Mouse (Mus musculus): Measurements from ENCODE around the gene Rhbdd1.

The Rhbdd1 gene

DNA sequence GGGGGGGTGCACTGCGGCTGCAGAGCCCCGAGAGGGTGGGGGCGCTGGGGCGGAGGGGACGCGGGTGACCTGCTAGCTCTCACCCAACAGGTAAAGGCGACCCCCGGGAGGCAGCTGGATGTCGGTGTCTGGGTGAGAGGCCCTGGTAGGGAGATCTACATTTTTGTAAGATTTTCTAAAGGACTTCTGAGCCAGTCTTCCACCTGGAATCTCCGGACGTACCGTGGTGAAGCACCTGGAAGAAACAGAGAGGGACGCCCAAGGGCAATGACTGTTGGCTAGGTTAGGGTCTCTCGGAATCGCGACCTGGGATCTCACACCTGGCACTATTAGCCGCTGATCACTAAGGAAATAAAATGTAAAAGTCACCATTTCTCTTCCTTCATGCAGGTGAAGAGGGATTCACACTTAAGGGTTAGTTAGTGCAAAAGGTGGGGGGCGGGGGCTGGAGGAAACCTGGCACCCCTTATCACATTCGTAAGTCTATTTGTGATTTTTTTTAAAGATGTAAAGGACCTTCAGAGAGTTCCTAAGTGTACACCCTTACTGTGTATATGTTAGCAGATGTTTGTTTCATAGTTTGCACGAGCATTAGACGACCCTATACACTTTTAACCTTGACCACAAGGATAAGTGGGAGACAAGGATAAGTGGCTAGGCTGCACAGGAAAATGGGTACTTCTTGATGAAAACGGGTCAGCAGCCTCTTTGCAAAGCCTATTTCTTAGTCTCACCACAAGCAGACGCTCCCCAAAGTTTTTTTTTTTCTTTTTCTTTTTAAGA, 24.1 kb upstream of the Rhbdd1 start:
- no peak for DNase-seq (ENCODE audit: low spot score in 2 of 2)

DNA sequence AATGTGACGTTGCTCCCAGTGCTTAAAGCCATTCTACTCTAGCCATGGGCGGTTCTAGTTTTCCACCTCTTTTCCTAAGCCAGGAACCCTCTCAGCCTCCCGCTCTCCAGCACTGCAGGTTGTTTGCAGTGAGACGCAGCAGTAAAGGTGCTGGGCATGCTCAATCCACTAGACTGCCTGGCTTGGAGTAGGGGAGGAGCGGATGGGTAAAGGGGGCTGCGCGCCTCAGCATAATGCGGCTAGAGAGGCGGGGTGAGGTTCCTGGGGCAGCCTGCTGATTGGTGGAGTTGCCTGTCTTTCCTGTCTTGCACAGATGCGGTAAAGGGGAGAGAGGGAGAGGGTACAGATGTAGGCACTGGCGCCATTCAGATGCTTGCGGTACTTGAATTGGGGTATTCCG, 23.5 kb upstream of the Rhbdd1 start:
- DNase-seq (ENCODE audit: low spot score in 2 of 2) = no peak

DNA sequence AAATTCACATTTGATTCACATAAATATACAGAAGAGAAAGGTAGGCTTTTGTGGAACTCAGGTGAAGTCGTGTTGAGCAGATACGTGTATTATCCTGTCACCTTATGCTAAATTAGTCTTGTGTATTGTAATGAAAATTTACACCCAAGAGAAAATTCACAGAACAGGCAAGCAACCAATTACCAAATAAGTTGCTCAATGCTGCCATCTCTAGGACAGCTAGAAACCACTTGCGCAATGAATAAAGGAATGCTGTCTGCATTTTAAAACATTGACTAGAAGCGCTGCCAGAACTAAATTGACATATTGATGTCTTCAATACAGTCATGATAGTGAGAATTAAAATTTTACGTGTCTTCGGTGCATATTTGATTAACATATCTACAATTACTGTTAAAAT, 22.1 kb upstream of the Rhbdd1 start:
- DNase-seq (ENCODE audit: low spot score in 2 of 2) = no peak

DNA sequence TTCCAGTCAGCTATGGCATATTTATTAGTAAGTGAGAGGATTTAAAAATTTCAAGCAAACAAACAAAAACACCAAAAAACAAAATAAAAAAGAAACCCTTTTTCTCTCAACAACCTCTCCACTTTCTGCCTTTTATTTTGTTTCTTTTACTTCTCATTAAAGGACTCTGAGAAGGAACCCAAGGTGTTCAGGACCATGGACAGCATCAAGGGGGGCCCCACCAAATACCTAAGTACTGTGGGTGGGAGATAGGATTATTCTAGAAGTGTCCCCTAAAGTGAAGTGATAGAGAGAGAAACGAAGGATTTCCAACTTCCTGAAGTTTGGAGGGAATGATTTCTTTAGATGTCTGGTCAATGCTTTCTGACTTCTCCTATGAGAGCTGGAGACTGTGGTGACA, 17.7 kb upstream of the Rhbdd1 start:
- DNase-seq (ENCODE audit: low spot score in 2 of 2) = no peak

DNA sequence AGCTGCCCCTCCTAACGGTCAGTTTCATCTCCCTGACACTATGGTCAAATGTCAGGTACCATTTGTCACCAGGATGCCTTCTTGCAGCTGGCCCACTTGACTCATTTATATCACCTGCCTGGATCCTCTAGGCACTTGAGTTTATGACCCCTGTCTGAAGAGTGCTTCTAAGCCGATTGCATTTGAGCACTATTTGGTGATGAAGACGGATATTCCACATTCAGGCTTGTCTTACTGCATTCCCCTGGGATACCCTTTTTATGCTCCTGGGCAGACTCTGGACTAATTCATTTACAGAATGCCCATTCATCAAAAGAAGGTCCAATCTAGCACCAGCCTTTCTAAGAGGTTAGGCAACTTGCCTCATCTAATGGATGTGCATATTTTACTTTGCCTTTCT, 11.8 kb upstream of the Rhbdd1 start:
- DNase-seq (ENCODE audit: low spot score in 2 of 2) = no peak

DNA sequence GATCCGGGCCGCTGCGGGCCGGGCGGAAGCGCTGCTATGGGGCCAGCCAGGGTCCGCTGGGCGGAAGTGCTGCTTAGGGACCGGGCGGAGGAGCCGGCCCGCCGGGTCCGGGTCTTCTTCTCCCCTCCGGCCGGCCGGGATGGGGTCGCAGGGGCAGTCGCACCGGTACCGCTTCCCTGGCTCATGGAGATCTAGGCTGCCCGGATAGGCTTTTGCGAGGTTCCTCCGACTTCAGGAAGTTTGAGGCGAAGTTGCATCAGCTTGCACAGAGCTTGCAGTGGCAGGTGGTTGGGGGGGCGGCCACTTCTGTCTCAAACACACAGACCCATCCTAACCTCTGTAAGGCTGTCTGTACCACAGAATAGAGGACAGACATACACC, 484 bp downstream of the Rhbdd1 start:
- DNase-seq (ENCODE audit: low spot score in 2 of 2) = no peak

DNA sequence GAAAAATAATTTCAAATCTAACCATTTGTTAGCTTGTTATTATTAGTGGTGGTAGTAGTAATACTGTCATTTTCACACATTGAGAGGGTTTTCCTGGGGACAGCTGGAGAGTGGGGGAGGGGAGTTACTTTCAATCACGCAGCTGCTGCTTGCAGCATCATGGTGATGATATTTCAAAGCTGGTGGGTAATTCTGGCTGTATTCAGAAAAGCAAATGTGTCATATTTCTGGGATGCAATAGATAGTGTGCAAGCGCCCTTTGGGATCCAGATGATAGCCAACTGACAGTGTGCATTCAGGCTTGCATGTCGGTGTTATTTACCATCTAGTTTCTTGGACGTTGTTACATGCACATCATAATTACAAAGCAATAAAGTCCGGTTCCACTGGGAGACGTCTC, 4.2 kb downstream of the Rhbdd1 start:
- no peak for DNase-seq (ENCODE audit: low spot score in 2 of 2)

DNA sequence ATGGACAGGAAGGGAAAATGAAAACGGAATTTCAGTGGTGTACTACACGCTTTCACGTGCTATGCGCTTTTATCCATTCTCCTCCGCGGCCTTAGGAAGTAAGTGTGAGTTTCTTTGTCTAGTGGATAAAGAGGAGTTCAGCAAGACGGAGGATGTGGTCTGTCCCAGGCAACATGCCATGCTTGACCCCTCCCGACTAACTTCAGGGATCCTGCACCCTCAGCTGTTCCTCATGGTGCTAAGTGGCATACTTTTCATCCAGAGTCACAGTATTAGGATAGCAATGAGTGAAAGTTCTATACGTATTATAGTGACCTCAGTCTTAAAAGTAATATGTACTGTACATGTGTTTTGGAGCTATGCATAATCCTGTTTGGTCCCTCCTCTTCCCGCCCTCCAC, 4.6 kb downstream of the Rhbdd1 start:
- no peak for DNase-seq (ENCODE audit: low spot score in 2 of 2)

DNA sequence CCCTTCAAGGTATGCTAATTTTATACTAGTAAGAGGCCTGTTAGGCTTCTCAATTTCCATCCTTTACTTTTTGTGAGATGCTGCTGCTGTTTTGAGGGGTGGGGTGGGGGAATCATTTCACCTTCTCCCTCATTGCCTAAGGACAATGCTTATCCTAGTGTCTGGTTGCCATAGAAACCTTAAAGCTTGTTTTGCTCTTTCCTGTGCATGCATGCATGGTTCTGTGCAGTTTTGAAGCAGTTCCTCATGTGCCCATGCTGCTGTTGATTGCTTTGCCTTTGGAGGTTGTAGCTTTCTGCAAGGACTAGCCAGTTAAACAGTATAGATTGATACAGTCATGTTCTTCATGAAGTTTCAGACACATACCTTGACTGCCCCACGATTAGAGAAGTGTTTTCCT, 5.2 kb downstream of the Rhbdd1 start:
- DNase-seq (ENCODE audit: low spot score in 2 of 2) = no peak

DNA sequence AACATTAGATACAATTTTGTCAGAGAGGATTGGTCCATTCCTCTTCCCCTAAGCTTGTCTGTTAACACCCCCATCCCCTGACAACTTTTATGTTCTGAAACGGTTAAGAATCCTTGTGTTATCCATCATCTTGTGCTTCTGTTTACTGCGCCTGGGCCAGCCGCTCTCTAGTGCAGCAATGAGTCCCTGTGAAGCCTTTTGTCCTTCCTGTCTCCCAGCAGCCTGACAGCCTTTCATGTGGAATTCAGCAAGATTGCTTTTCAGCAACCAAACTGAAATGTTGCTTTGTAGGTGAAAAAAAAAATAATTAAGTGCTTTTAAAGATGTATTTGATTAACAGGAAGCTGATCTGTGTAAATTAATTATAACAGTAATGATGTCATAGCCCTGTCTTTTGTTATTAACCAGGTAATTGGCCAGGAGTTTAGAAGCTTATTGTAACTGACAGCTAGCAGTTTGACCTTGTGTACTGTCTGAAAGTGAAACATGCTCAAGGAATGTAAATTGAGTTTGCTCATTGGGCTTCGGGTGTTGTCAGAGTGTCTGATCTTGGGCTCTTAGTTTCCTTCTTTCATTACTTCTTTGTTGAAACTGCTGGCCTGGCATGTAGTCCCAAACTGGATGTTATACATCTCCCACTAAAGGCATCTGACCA, 8.0 kb downstream of the Rhbdd1 start:
- no peak for DNase-seq (ENCODE audit: low spot score in 2 of 2)

DNA sequence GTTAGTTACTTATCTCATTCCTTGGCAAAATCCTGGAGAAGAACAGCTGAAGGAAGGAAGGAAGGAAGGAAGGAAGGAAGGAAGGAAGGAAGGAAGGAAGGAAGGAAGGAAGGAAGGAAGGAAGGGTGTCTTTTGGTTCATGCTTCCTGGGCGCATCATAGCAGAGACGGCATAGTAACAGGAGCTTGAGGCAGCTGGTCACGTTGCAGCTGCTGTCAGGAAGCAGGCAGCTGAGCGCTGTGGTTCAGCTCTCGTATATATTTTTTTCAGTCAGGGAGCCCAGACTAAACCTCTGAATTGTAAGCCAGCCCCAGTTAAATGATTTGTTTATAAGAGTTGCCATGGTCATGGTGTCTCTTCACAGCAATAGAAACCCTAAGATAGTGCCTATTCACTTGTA, 9.9 kb downstream of the Rhbdd1 start:
- DNase-seq (ENCODE audit: low spot score in 2 of 2) = no peak

DNA sequence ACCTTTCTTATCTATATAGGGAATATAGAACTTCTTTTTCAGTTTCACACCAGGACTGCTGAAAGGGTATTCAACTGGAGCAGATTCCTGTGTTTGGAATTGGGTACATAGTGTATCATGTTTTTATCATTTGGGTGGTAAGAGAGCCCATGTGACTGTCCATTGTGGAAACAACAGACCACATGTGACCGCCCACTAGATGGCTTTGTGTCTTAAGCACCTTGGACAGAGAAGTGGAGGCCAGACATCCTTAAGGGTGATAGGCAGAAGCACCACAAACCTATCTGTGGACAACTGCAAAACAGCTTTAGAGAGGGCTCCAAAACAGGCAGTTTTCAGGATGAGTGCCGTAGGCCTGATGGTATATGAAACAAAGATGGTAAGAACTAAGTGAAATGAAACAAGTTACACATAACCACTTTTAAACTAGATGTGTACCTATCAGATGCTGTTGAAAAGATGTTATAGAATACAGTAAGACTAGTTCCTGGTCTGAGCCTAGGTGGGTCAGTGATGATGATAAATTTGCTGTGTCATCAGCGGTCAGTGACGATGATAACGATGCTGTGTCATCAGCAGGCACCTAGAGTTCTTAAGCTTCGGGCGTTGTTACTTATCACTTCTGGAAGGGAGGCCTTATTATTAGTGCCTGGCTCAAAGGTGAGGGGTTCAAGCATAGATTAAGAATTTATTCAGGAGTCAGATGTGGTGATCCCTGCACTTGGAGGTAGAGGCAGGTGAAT, 12.0 kb downstream of the Rhbdd1 start:
- no peak for DNase-seq (ENCODE audit: low spot score in 2 of 2)

DNA sequence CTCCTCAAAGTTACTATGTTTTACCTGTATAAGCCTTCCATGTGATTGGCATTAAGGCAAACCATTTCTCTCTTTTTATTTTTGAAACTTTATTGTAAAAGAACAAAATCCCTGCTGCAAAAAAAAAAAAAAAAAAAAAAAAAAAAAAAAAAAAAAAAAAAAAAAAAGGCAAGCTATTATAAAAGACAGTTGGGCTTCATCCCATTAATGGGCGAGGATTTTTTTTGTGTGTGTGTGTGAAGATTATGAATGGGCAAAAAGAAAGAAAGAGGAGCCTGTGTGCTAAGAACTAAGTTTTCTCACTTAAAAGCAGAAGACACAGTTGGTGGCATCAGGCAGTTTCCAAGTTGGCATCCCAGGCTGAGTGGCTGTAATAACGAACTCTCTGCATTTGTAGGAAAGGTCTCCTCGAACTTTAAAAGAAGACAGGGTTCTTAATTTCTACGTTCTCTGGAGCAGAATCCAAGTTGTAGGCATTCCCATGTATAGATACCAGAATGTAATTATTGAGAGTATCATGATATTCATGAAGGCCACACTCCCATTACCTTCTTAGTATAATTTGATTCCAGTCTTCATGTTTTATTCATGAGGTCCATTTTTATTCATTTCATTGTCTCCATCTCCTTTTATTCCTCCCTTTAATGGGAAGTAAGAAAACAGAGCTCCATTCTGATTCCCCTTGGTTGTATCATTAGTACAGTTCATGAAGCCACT, 13.1 kb downstream of the Rhbdd1 start:
- DNase-seq (ENCODE audit: low spot score in 2 of 2) = no peak

DNA sequence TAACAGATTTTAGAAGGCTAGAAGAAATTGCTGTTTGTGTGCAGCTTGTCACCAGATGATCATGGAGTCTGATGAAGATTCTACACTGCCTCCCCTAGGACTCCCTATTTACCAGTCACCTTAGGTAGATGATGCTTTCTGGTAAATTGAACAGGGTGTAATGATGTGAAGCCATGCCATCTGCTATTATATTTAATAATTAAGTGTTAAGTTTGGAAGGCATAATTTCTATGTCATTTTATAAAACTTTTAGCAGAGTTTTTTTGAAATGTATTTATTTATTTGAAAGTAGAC, 13.6 kb downstream of the Rhbdd1 start:
- DNase-seq (ENCODE audit: low spot score in 2 of 2) = no peak

DNA sequence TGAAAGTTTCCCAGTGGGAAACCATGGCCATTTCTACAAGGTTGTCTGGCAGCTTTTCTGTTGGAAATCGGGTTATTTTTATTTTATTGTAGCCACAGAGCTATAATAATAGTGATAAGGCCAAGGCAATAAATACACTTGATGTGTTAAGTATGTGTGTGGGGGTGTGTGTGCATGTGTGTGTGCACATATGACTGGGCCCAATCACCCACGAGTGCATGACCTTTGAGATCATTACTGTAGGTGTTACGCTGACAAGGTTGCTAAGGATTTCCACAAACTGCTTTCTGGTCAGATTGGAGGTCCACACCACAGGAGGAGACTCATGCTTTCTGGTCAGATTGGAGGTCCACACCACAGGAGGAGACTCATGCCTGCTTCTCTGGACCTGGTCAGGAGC, 18.3 kb downstream of the Rhbdd1 start:
- no peak for DNase-seq (ENCODE audit: low spot score in 2 of 2)

DNA sequence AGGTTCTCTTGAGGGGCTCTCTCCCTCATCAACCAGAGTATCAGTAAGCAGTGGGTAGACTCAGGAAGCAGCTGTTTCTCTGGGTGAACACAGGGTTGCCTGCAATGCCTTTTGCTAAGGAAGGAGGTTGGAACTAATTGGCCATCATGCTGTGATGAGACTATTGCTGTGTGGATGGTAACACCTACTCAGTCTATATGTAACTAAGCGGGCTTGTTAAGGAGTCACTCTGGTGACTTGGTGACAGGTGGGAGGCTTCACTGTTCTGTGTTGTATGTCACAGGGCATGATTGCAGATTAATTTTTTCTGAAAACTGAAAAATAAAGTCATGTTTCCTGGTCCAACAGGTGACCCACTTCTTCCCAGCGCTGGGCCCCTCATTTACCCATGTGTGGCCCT, 36.8 kb downstream of the Rhbdd1 start:
- no peak for DNase-seq (ENCODE audit: low spot score in 2 of 2)

DNA sequence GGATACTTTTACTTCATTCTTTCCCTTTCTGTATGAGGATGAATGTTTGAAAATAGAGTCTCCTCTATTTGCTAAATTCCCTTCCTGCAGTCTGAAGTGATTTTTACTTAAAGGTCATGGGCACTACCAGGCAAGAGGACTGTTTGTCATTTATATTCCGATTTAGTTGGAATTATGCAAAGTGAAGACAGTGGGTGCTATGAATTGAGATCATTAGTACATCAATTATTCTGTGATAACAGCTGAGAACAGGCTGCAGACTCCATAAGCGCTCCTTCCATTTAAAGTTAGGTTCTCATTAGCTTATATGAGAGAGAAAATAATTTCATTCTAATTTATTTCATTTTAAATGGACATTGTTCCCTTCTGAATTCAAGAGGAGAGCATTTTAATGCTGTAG, 37.5 kb downstream of the Rhbdd1 start:
- no peak for DNase-seq (ENCODE audit: low spot score in 2 of 2)

DNA sequence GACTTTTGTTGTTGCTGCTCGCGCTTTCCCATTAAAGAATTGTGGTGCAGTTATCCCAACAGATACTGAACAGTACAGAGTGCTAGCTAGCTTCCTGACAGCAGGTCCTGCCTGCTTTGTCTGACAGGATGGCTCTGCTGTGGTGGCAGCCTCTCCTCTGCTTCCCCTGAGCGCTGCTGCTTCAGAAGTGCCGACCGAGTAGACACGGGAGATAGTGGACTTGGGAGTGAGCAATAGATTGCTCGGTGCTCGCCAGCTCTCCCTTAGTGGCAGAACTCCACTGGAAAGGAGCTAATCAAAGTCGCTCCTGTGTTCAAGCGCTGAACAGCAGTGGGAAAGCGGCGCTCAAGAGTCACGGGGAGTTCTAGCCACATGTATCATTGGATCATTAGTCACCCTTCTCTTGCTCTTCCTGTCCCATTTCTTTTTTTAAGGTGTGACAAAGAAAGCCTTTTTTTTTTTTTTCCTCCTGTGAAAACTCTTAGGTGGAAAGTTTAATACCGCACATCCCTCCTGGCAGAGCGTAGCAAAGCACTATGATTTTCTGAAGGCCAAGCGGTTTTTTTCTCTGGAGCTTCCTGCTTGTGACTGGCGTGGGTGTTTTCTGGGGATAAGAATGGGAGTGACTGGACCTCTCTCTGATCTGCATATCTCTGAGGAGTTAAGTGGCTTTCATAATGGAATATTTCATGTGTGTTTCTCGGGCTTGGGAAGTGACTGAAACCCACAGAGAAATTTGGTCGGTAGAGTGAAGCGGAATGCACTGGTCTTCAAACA, 42.8 kb downstream of the Rhbdd1 start:
- no peak for DNase-seq (ENCODE audit: low spot score in 2 of 2)

DNA sequence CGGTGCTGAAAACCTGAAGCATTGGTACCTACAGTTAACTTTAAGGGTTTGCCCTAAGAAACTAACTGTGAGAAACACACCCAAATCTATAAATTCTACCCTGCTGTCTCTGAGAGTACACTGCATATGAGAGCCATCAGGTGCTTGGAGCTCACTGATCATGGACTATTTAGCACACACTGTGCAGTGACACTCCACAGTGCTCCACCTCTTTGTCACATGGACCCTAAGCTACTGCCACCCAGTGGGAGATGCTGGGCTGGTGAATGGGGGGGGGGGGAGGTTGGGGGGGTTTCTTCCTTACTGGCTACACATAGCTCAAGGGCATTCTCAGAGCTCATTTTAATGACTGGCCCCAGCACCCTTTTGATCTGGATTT, 43.4 kb downstream of the Rhbdd1 start:
- DNase-seq (ENCODE audit: low spot score in 2 of 2) = no peak

DNA sequence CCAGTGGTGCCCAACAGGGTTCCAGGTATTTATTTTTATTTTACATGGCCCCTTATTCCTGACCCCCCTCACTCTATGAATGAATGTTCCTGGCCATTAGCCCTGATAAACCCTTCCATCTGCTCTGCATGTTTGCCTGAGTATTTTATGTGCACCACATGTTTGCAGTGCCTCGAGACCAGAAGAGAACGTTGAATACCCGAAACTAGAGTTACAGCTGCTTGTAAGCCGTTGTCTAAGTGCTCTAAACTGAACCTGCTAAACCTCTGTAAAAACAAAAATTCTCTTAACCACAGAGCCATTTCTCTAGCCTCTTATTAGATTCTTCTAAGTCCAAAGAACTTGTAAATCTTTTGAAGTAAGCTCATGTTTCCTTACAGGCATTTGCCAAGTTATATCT, 45.0 kb downstream of the Rhbdd1 start:
- no peak for DNase-seq (ENCODE audit: low spot score in 2 of 2)

DNA sequence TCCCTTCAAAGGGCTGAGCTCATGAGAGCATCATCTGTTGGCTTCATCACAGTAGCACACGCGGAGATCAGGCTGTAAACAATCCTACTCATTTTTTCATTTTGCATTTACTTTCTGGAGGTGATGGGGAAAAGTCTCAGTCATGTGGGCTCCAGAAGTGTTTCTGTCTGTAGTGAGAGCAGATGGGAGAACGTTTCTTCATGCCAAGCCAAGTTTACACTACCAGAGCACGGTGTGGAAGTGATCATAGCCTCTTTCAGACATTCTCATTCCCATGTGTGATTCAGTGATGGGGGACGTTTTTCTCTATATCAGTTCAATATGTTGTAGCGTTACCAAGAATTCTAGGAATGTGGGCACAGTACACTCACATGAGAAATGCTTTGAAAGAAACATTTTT, 45.9 kb downstream of the Rhbdd1 start:
- DNase-seq (ENCODE audit: low spot score in 2 of 2) = no peak

DNA sequence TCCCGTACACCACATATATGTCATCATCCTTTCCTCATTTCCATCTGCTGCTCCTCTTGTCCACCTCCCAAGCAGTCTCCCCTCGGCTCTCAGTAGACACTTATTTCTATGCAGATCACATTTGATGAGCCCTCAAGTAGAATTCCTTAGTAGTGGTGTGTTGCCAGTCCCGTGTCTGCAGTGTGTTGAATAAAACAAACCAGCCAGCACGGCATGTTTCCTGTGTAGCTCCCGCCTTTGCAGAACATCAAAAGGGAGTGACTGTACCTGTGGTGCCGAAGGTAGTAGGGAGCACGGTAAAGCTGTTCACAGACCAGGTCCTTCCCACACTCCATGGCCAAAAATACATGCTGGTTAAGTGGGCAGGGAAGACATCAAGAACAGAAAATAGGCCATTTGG, 47.8 kb downstream of the Rhbdd1 start:
- no peak for DNase-seq (ENCODE audit: low spot score in 2 of 2)
